Mouse (Mus musculus) embryonic facial prominence, embryonic 14.5 days (tissue): ENCODE data around the gene Mllt3. TPM values are rescaled to one million over a fixed set of nuclear protein-coding genes. Genes with fewer than 3 reads are reported as not detected.
"Not testable (repeated sequence)": the region's sequence is repeated elsewhere in the genome, so short reads cannot be mapped to it uniquely, and the experiment has no call there.

ENCODE experiments used
- ATAC-seq: fragments of 200-750 bp; cut with Nextera tagmentation; 2 replicates; pipeline ENCODE4 v1.8.0; 2017; ENCODE audit warnings: low read depth, moderate number of reproducible peaks, moderate TSS enrichment
- DNase-seq: peaks from one replicate; pipeline ENCODE4 v3.0.0-alpha.2; 2015; ENCODE audit warnings: low spot score
- H3K27ac ChIP-seq: fragments of 300-500 bp; sonication (generic); replicated peaks from 2 replicates; pipeline ENCODE4 v1.5.1; 2014; ENCODE audit warnings: low read depth, mild to moderate bottlenecking, low read length, moderate library complexity
- H3K27me3 ChIP-seq: fragments of 300-500 bp; sonication (generic); replicated peaks from 2 replicates; pipeline ENCODE4 v1.6.1; 2014; ENCODE audit warnings: low read length; ENCODE audit not compliant: control insufficient read depth, insufficient read depth
- H3K36me3 ChIP-seq: fragments of 300-500 bp; sonication (generic); 2 replicates; pipeline ENCODE4 v1.6.1; 2014; ENCODE audit warnings: low read length, mixed read lengths; ENCODE audit not compliant: control insufficient read depth, insufficient read depth
- H3K4me1 ChIP-seq: fragments of 300-500 bp; sonication (generic); 2 replicates; pipeline ENCODE4 v1.6.1; 2014; ENCODE audit warnings: antibody characterized with exemption, low read length; ENCODE audit not compliant: control insufficient read depth, insufficient read depth
- H3K4me2 ChIP-seq: fragments of 300-500 bp; sonication (generic); 2 replicates; pipeline ENCODE4 v1.6.1; 2014; ENCODE audit warnings: low read depth, mild to moderate bottlenecking, low read length, moderate library complexity, mixed read lengths
- H3K4me3 ChIP-seq: fragments of 300-500 bp; sonication (generic); 2 replicates; pipeline ENCODE4 v1.5.1; 2014; ENCODE audit warnings: low read depth, mild to moderate bottlenecking, low read length
- H3K9ac ChIP-seq: fragments of 300-500 bp; sonication (generic); 2 replicates; pipeline ENCODE4 v1.6.1; 2014; ENCODE audit warnings: low read depth, mild to moderate bottlenecking, low read length, moderate library complexity, mixed read lengths
- H3K9me3 ChIP-seq: fragments of 300-500 bp; sonication (generic); 2 replicates; pipeline ENCODE4 v1.6.1; 2016; ENCODE audit warnings: low read length; ENCODE audit not compliant: control insufficient read depth
- WGBS: fragments of 180-500 bp; shearing (Covaris S2); extraction: QIAGEN DNeasy Blood & Tissue Kit; methylation state at CpG from one replicate; pipeline ENCODE4 v1.1.7; 2014; 5-methylcytosine and 5-hydroxymethylcytosine counted together
- polyA plus RNA-seq: library from polyadenylated mRNA; unstranded; fragments of >200 nt; fragmentation: Nextera tagmentation; extraction: Ambion mirVana; gene quantifications from 2 replicates; pipeline ENCODE4 v1.2.1, GENCODE M21; 2014

Mllt3 gene
- polyA plus RNA-seq, 1 experiment from 2014 or later, result 55.0 TPM

DNA sequence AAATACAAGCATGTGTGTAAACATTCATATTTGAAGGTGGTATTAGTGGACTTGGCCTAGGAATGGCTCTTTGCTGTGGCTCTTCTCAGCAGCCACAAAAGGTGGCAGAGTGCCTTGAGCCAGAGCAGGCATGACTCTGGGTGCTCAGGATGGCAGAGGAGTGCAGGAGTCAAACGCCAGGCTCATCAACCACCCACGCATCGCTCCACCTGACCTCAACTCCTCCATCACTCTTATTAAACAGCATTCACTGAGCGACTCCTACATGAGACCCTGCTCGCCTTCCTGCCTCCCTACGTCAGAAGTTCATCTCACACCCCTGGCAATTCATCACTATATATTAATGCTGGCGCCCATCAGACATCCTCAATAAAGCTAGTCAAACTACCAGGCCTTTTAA, 67.3 kb downstream of the Mllt3 start:
- H3K27me3 ChIP-seq, result no peaks in the 10 kb centered on the region
- WGBS, result 87% methylated on average over 7 of the region's 7 CpGs
- H3K27ac ChIP-seq, result no peak overlapping the region
- DNase-seq (no peak), ATAC-seq (no peak)
- no peak overlapping the region for H3K4me3 ChIP-seq
- H3K9me3 ChIP-seq, result no peaks in the 10 kb centered on the region
- H3K9ac ChIP-seq, result no peak overlapping the region
- no peak overlapping the region for H3K4me2 ChIP-seq
- no peaks in the 10 kb centered on the region for H3K36me3 ChIP-seq
- peaks cover 4% of the 10 kb centered on the region; the same call in 1 of the 2 replicates for H3K4me1 ChIP-seq

DNA sequence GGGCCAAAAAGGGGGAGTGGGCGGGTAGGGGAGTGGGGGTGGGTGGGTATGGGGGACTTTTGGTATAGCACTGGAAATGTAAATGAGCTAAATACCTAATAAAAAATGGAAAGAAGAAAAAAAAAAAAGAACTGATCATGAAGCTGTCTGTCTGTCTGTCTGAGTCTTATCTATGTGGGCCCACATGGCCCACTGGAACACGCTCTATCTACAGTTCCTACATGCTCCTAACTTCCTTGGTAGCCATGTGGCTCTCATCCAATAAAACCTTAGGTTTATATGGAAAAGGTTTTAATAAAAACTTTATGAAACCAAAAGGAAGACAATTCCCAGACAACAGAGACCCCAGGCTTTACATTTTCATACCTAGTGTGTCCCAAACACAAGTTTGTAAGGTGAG, 68.3 kb downstream of the Mllt3 start:
- not testable (repeated sequence) for H3K4me1 ChIP-seq, H3K36me3 ChIP-seq, ATAC-seq, H3K4me2 ChIP-seq, H3K4me3 ChIP-seq, DNase-seq, H3K27me3 ChIP-seq, H3K9ac ChIP-seq, H3K27ac ChIP-seq, H3K9me3 ChIP-seq
- WGBS, result 97% methylated on average over 1 of the region's 2 CpGs

DNA sequence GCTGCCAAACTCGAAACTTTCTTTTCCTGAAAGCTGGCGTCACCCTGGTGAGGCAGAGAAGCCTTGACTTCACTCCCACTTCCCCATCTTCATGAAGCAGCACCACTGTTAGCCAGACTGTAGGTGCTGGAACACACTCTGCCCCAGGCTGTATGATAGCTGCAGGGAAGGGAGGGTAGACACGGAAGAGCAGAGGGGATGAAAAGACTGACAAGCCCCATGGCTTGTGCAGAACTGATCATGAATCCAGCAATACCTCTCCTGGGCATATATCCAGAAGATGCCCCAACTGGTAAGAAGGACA, 69.4 kb downstream of the Mllt3 start:
- no peak for DNase-seq
- no peaks in the 10 kb centered on the region for H3K27me3 ChIP-seq
- WGBS, result 81% methylated on average over 3 of the region's 3 CpGs
- H3K9me3 ChIP-seq, result no peaks in the 10 kb centered on the region
- no peak overlapping the region for H3K27ac ChIP-seq
- H3K9ac ChIP-seq, result no peak overlapping the region
- no peaks in the 10 kb centered on the region for H3K4me1 ChIP-seq
- H3K4me2 ChIP-seq, result no peak overlapping the region
- no peak overlapping the region for H3K4me3 ChIP-seq
- no peak for ATAC-seq
- H3K36me3 ChIP-seq, result no peaks in the 10 kb centered on the region

DNA sequence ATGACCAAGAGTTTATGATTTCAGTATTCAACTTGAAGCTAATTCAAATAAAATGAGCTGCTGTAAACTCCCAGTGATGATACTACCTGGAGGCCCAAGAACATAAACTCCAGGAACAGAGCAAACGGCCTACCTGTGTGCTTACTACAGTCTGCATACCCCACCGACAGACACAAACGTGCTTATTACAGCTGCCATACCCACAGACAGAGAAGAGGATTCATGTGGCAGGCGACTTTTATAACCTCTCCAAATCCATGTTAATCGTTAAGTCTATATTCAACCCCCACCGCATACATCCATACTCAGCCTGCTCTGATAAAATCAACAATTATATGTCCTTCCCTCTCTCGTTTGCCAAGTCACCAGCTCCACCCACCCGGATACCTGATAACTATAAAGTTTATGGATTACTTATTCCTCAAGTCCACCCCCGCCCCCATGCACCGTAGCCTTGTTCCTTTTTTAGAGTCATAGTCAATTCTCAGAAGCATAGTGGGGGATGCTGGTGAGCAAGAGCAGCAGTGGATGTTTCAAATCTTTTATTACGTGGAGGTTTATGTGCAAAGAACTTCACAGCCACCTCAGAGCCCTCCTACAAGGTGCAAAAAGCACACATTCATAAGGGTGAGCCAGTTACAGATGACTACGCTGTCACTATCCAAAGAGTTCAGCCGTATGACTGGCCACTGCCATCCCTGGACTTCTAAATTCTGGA, 70.0 kb downstream of the Mllt3 start:
- no peak overlapping the region for H3K9ac ChIP-seq
- H3K4me2 ChIP-seq, result no peak overlapping the region
- DNase-seq (no peak), ATAC-seq (no peak)
- H3K27ac ChIP-seq, result no peak overlapping the region
- H3K9me3 ChIP-seq, result no peaks in the 10 kb centered on the region
- no peaks in the 10 kb centered on the region for H3K36me3 ChIP-seq
- H3K4me3 ChIP-seq, result no peak overlapping the region
- WGBS, result 80% methylated on average over 13 of the region's 13 CpGs
- H3K4me1 ChIP-seq, result no peaks in the 10 kb centered on the region
- no peaks in the 10 kb centered on the region for H3K27me3 ChIP-seq

DNA sequence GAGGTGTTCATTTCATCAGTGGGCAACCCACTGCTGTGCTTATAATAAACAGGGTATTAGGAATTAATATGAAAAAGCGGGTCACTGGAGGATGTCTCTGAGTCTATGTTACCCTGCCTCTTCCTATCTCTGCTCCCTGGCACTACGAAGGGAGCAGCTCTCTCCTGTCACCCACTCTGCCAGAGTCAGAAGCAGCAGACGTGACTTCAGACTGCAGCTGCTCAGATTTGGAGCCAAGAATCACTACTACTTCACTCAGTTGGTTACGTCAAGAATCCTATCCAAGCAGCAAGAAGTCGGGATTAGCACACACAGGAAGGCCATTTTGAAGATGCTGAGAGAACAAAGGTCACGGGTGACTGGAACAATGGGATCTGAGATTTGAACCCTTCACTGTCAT, 71.3 kb downstream of the Mllt3 start:
- DNase-seq (no peak), ATAC-seq (no peak)
- 81% methylated on average over 6 of the region's 6 CpGs for WGBS
- no peak overlapping the region for H3K4me3 ChIP-seq
- H3K4me2 ChIP-seq, result no peak overlapping the region
- no peaks in the 10 kb centered on the region for H3K36me3 ChIP-seq
- no peak overlapping the region for H3K9ac ChIP-seq
- H3K4me1 ChIP-seq, result no peaks in the 10 kb centered on the region
- H3K9me3 ChIP-seq, result no peaks in the 10 kb centered on the region
- H3K27ac ChIP-seq, result no peak overlapping the region
- no peaks in the 10 kb centered on the region for H3K27me3 ChIP-seq

DNA sequence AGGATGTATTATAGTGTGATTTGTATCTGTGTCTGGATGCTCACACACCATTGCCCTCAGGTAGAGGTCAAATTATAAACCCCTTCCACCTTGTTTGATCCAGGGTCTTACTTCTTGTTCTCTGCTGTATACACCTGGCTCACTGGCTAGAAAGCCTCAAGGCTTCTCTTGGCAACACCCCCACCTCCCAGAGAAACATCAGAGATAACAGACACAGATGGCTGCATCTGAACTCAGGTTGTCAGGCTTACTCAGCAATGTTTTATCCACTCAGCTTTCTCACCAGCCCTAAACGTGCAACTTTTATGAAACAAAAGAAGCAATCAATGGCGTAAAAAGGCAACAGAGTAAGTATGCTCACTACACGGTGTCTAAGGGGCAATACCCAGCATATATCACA, 75.3 kb downstream of the Mllt3 start:
- H3K27ac ChIP-seq, result no peak overlapping the region
- WGBS, result 80% methylated on average over 3 of the region's 3 CpGs
- ATAC-seq (no peak), DNase-seq (no peak)
- no peak overlapping the region for H3K4me2 ChIP-seq
- H3K9ac ChIP-seq, result no peak overlapping the region
- no peaks in the 10 kb centered on the region for H3K36me3 ChIP-seq
- no peaks in the 10 kb centered on the region for H3K27me3 ChIP-seq
- peaks cover 4% of the 10 kb centered on the region; the same call in 1 of the 2 replicates for H3K4me1 ChIP-seq
- H3K4me3 ChIP-seq, result no peak overlapping the region
- no peaks in the 10 kb centered on the region for H3K9me3 ChIP-seq

DNA sequence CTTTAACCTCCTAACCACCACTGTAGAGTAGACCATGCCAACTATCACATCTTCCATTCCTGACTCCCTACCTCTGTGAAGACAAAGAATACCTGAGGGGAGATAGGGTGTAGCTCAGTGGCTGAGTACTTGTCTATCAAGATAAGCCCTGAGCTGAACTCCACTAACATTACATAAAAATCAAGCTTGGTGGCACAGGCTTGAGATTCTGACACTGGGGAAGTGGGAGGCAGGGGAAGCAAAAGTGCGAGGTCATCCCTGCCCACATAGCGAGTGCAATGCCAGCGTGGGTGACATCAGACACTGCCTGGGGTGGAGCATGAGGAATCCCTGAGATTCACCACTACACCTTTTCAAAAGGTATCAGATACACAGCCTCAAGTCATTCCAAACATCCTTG, 76.0 kb downstream of the Mllt3 start:
- ATAC-seq, result no peak
- no peaks in the 10 kb centered on the region for H3K9me3 ChIP-seq
- no peak overlapping the region for H3K4me3 ChIP-seq
- peaks cover 4% of the 10 kb centered on the region; the same call in 1 of the 2 replicates for H3K4me1 ChIP-seq
- no peaks in the 10 kb centered on the region for H3K36me3 ChIP-seq
- WGBS, result 83% methylated on average over 3 of the region's 3 CpGs
- no peak overlapping the region for H3K4me2 ChIP-seq
- no peak overlapping the region for H3K9ac ChIP-seq
- no peaks in the 10 kb centered on the region for H3K27me3 ChIP-seq
- H3K27ac ChIP-seq, result no peak overlapping the region
- DNase-seq, result no peak

DNA sequence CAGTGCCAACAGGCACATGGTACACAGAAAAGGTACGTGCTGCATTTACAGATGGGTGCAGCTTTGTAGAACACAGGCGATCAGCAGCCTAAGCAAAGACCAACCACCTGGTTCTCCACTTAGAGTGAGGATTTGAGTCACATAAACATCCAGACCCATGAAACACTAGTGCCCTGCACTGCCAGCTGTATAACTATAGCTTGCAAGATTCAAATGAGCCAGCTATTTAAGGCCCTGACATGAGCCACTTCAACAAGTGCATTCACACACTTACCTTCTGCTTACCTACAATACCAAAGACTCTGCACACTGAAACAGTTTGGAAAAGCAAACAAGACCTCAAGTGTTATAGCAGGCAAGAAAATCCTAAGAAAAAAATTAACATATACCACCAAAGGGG, 78.0 kb downstream of the Mllt3 start:
- H3K36me3 ChIP-seq, result no peaks in the 10 kb centered on the region
- H3K9ac ChIP-seq, result no peak overlapping the region
- DNase-seq, result no peak
- H3K27me3 ChIP-seq, result no peaks in the 10 kb centered on the region
- H3K9me3 ChIP-seq, result no peaks in the 10 kb centered on the region
- H3K27ac ChIP-seq, result no peak overlapping the region
- no peak overlapping the region for H3K4me2 ChIP-seq
- WGBS, result 91% methylated on average over 2 of the region's 2 CpGs
- H3K4me3 ChIP-seq, result no peak overlapping the region
- no peak for ATAC-seq
- H3K4me1 ChIP-seq, result peaks cover 4% of the 10 kb centered on the region; the same call in 1 of the 2 replicates

DNA sequence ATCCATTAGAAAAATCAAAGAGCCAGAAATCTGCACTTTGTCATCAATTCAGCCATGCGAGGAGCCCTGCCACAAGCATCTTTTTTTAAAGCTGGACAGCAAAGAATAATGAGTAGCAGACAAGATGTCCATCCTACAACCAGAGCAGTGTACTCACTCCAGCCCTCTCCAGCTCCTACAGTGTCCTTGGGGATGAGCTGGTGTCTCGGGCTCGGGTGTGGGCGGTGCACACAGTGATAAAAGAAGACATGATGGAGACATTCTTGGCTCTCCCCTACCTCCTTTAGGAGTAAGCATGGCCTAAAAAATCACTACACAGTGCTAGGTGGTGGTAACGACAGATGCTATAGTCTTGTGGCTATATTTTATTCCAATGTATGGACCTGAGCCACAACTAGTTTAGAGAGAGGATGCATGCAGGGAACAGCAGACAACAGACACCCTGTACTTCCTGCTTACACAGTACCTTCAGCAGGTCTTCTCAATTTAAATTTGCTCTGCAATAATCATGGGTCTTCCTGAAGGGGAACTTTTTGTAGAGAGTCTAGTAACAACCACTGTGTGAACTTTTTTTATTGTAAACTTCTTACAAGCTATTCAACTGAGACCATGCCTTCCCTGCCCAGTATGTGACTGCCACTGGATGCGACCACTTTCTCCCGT, 78.6 kb downstream of the Mllt3 start:
- Histone ChIP-seq H3K27ac (no peak overlapping the region), H3K4me2 (no peak overlapping the region), H3K4me3 (no peak overlapping the region), H3K9ac (no peak overlapping the region), H3K36me3 (no peaks in the 10 kb centered on the region), H3K4me1 (peaks cover 8% of the 10 kb centered on the region; the same call in 1 of the 2 replicates), H3K9me3 (no peaks in the 10 kb centered on the region), H3K27me3 (no peaks in the 10 kb centered on the region)
- WGBS, result 68% methylated on average over 7 of the region's 7 CpGs
- DNase-seq (no peak), ATAC-seq (no peak)
